Mouse (Mus musculus): ENCODE results near the gene Nup107. TPM values are rescaled to one million over a fixed set of nuclear protein-coding genes. Genes with fewer than 3 reads are reported as not detected.

Nup107 gene
- polyA plus RNA-seq, 1 experiment = 3.6 TPM

Other genes with a start within 250 kb of the Nup107 start
- gene Cpm, start 163.2 kb downstream of the Nup107 start, polyA plus RNA-seq (2012; ENCODE audit: insufficient read depth, insufficient read length, missing spikeins) = 0.63 and 1.1 TPM in 2 replicates
- 17.0 and 24.8 TPM in 2 replicates for gene Mdm2, start 81.9 kb downstream of the Nup107 start, polyA plus RNA-seq (2012; ENCODE audit: insufficient read depth, insufficient read length, missing spikeins)
- 5.0 and 11.8 TPM in 2 replicates for gene Slc35e3, start 46.3 kb downstream of the Nup107 start, polyA plus RNA-seq (2012; ENCODE audit: insufficient read depth, insufficient read length, missing spikeins)
- 55.2 and 55.3 TPM in 2 replicates for gene Rap1b, start 53.3 kb upstream of the Nup107 start, polyA plus RNA-seq (2012; ENCODE audit: insufficient read depth, insufficient read length, missing spikeins)